In genomic region chr9:11562885-11563284, GRCm38 (mm10) we compare ENCODE assay signal across 16 mouse cellular contexts.
"Had no signal": no experiment of that assay in that cellular context is flagged by ENCODE, and none has a peak within 500 bp of the region (broad histone marks: within the 10 kb centered on the region; RNA-seq: fewer than 3 reads in every experiment).

No protein-coding gene starts in this region.

- H3K36me3 ChIP-seq: midbrain, embryonic 10.5 days; midbrain, embryonic 12.5 days; neural tube, embryonic 13.5 days; stomach, embryonic 15.5 days had no signal

- H3K4me2 ChIP-seq: lung, embryonic 14.5 days; midbrain, embryonic 12.5 days; neural tube, embryonic 13.5 days; stomach, embryonic 15.5 days had no signal

- H3K9ac ChIP-seq: liver, embryonic 14.5 days; lung, embryonic 14.5 days; midbrain, embryonic 12.5 days; neural tube, embryonic 13.5 days; stomach, embryonic 15.5 days had no signal

- DNase-seq: lung, adult 18-20 months; lung, embryonic 14.5 days; lung, postnatal 10 days; lung, postnatal 4 days; midbrain, embryonic 14.5 days; right cerebral cortex, postnatal 14 days; thymus, adult 2 months; thymus, postnatal 25 days; thymus, postnatal 4 days had no signal

- H3K4me1 ChIP-seq: midbrain, embryonic 10.5 days; midbrain, embryonic 12.5 days; neural tube, embryonic 13.5 days; stomach, embryonic 15.5 days had no signal

- ATAC-seq: midbrain, embryonic 16.5 days had no signal

- H3K4me3 ChIP-seq: midbrain, embryonic 10.5 days; midbrain, embryonic 12.5 days; neural tube, embryonic 13.5 days; stomach, embryonic 15.5 days had no signal

- H3K27me3 ChIP-seq: midbrain, embryonic 12.5 days; neural tube, embryonic 13.5 days; stomach, embryonic 15.5 days had no signal

- H3K27ac ChIP-seq: liver, embryonic 14.5 days; midbrain, embryonic 10.5 days; midbrain, embryonic 12.5 days; neural tube, embryonic 13.5 days; stomach, embryonic 15.5 days; stomach, postnatal 0 days had no signal

- H3K9me3 ChIP-seq: midbrain, embryonic 10.5 days; midbrain, embryonic 12.5 days; neural tube, embryonic 13.5 days; stomach, embryonic 15.5 days had no signal
